Mouse (Mus musculus): ENCODE measurements around the gene Trim54. TPM values are rescaled to one million over a fixed set of nuclear protein-coding genes. Genes with fewer than 3 reads are reported as not detected.

Gene Trim54
- polyA plus RNA-seq, 1 experiment from 2014 or later, result not detected

- WGBS, result 50% methylated on average over 4 of the region's 4 CpGs
- Histone ChIP-seq H3K27ac (ENCODE audit: low read depth, low read length) (no peak overlapping the region), H3K4me2 (replicated peaks; ENCODE audit: low read depth) (no peak overlapping the region), H3K27me3 (replicated peaks; ENCODE audit: control insufficient read depth, insufficient read depth, low read length) (no peaks in the 10 kb centered on the region), H3K36me3 (ENCODE audit: control insufficient read depth, insufficient read depth) (peaks cover 19% of the 10 kb centered on the region), H3K4me3 (ENCODE audit: low read depth, low read length) (no peak overlapping the region), H3K4me1 (replicated peaks; ENCODE audit: control insufficient read depth, insufficient read depth, low read length) (no peaks in the 10 kb centered on the region), H3K9me3 (ENCODE audit: control insufficient read depth) (no peaks in the 10 kb centered on the region), H3K9ac (ENCODE audit: low read depth, low read length) (no peak overlapping the region)
- TF ChIP-seq CTCF (IDR thresholded peaks at IDR 0.05; ENCODE audit: low read depth), result no peak
- ATAC-seq, result no peak
These were observed 67.2 kb downstream of the Trim54 start for GRCm38 (mm10) chr5:31183678-31184077.

Other genes starting within 250 kb of the Trim54 start
- gene Tmem214, start 248.7 kb upstream of the Trim54 start, polyA plus RNA-seq (2015; fragmentation: Nextera tagmentation; extraction: Ambion mirVana), result 46.1 and 47.6 TPM in 2 replicates
- gene Agbl5, start 228.0 kb upstream of the Trim54 start, polyA plus RNA-seq (2015; fragmentation: Nextera tagmentation; extraction: Ambion mirVana), result 5.5 and 6.5 TPM in 2 replicates
- 458 and 495 TPM in 2 replicates for gene Ost4, start 208.9 kb upstream of the Trim54 start, polyA plus RNA-seq (2015; fragmentation: Nextera tagmentation; extraction: Ambion mirVana)
- gene Emilin1, start 203.3 kb upstream of the Trim54 start, polyA plus RNA-seq (2015; fragmentation: Nextera tagmentation; extraction: Ambion mirVana), result 63.2 and 63.7 TPM in 2 replicates
- 89.6 and 97.9 TPM in 2 replicates for gene Khk, start 195.3 kb upstream of the Trim54 start, polyA plus RNA-seq (2015; fragmentation: Nextera tagmentation; extraction: Ambion mirVana)
- 535 and 618 TPM in 2 replicates for gene Cgref1, start 171.1 kb upstream of the Trim54 start, polyA plus RNA-seq (2015; fragmentation: Nextera tagmentation; extraction: Ambion mirVana)
- 150 and 161 TPM in 2 replicates for gene Preb, start 156.4 kb upstream of the Trim54 start, polyA plus RNA-seq (2015; fragmentation: Nextera tagmentation; extraction: Ambion mirVana)
- gene Tcf23, start 148.1 kb upstream of the Trim54 start, polyA plus RNA-seq (2015; fragmentation: Nextera tagmentation; extraction: Ambion mirVana), result 1.8 and 2.3 TPM in 2 replicates
- 227 and 250 TPM in 2 replicates for gene Atraid, start 68.4 kb upstream of the Trim54 start, polyA plus RNA-seq (2015; fragmentation: Nextera tagmentation; extraction: Ambion mirVana)
- gene Slc5a6, start 67.8 kb upstream of the Trim54 start, polyA plus RNA-seq (2015; fragmentation: Nextera tagmentation; extraction: Ambion mirVana), result 18.0 and 20.0 TPM in 2 replicates
- 3.2 and 3.7 TPM in 2 replicates for gene Cad, start 61.9 kb upstream of the Trim54 start, polyA plus RNA-seq (2015; fragmentation: Nextera tagmentation; extraction: Ambion mirVana)
- not detected in 2 replicates for gene Dnajc5g, start 10.4 kb upstream of the Trim54 start, polyA plus RNA-seq (2015; fragmentation: Nextera tagmentation; extraction: Ambion mirVana)
- 0.10 TPM in 1 of 2 replicates, not detected in the other for gene Slc30a3, start 8.5 kb upstream of the Trim54 start, polyA plus RNA-seq (2015; fragmentation: Nextera tagmentation; extraction: Ambion mirVana)
- gene Ucn, start 22.1 kb downstream of the Trim54 start, polyA plus RNA-seq (2015; fragmentation: Nextera tagmentation; extraction: Ambion mirVana), result not detected in 2 replicates
- 38.8 and 42.2 TPM in 2 replicates for gene Mpv17, start 37.5 kb downstream of the Trim54 start, polyA plus RNA-seq (2015; fragmentation: Nextera tagmentation; extraction: Ambion mirVana)
- 0.53 and 1.0 TPM in 2 replicates for gene Gm29609, start 63.2 kb downstream of the Trim54 start, polyA plus RNA-seq (2015; fragmentation: Nextera tagmentation; extraction: Ambion mirVana)
- 23.1 and 26.2 TPM in 2 replicates for gene Gtf3c2, start 63.4 kb downstream of the Trim54 start, polyA plus RNA-seq (2015; fragmentation: Nextera tagmentation; extraction: Ambion mirVana)
- gene Snx17, start 76.5 kb downstream of the Trim54 start, polyA plus RNA-seq (2015; fragmentation: Nextera tagmentation; extraction: Ambion mirVana), result 122 and 130 TPM in 2 replicates
- 43.7 and 45.1 TPM in 2 replicates for gene Eif2b4, start 76.7 kb downstream of the Trim54 start, polyA plus RNA-seq (2015; fragmentation: Nextera tagmentation; extraction: Ambion mirVana)
- 6.8 and 7.3 TPM in 2 replicates for gene Zfp513, start 85.6 kb downstream of the Trim54 start, polyA plus RNA-seq (2015; fragmentation: Nextera tagmentation; extraction: Ambion mirVana)
- gene Ppm1g, start 104.0 kb downstream of the Trim54 start, polyA plus RNA-seq (2015; fragmentation: Nextera tagmentation; extraction: Ambion mirVana), result 54.8 and 55.4 TPM in 2 replicates
- gene Nrbp1, start 124.2 kb downstream of the Trim54 start, polyA plus RNA-seq (2015; fragmentation: Nextera tagmentation; extraction: Ambion mirVana), result 96.4 and 99.6 TPM in 2 replicates
- 0.51 and 0.70 TPM in 2 replicates for gene Gm9970, start 124.5 kb downstream of the Trim54 start, polyA plus RNA-seq (2015; fragmentation: Nextera tagmentation; extraction: Ambion mirVana)
- gene Krtcap3, start 135.0 kb downstream of the Trim54 start, polyA plus RNA-seq (2015; fragmentation: Nextera tagmentation; extraction: Ambion mirVana), result 105 and 108 TPM in 2 replicates
- gene Ift172, start 174.4 kb downstream of the Trim54 start, polyA plus RNA-seq (2015; fragmentation: Nextera tagmentation; extraction: Ambion mirVana), result 28.3 and 30.4 TPM in 2 replicates
- 6.2 and 7.2 TPM in 2 replicates for gene Fndc4, start 179.4 kb downstream of the Trim54 start, polyA plus RNA-seq (2015; fragmentation: Nextera tagmentation; extraction: Ambion mirVana)
- gene Gckr, start 180.7 kb downstream of the Trim54 start, polyA plus RNA-seq (2015; fragmentation: Nextera tagmentation; extraction: Ambion mirVana), result 0.10 TPM in 1 of 2 replicates, not detected in the other